Comparison of ENCODE assay signal across 8 mouse cellular contexts in genomic region chr10:25929401-25930150, GRCm38 (mm10).
DNase-seq lines count a peak whose midpoint lies in the region; ATAC-seq lines count a peak whose summit lies in the region.

No protein-coding gene starts in this region.

- no peaks in the 10 kb centered on the region for H3K9me3 ChIP-seq in embryonic facial prominence, embryonic 13.5 days
- H3K9me3 ChIP-seq in hindbrain, embryonic 13.5 days = no peaks in the 10 kb centered on the region
- H3K9me3 ChIP-seq in stomach, embryonic 14.5 days (ENCODE audit: control insufficient read depth, low read depth, low read length) = no peaks in the 10 kb centered on the region

- no peak for DNase-seq in cerebellum, adult 11-12 months
- DNase-seq in left cerebral cortex, postnatal 4 days = peak; percentile 35
- no peak for DNase-seq in urinary bladder, adult 2 months (ENCODE audit: low spot score)
- no peak for DNase-seq in lung, postnatal 25 days (ENCODE audit: low spot score)

- H3K4me1 ChIP-seq in embryonic facial prominence, embryonic 13.5 days = peaks cover 40% of the 10 kb centered on the region
- peaks cover 14% of the 10 kb centered on the region for H3K4me1 ChIP-seq in hindbrain, embryonic 13.5 days (replicated peaks)
- H3K4me1 ChIP-seq in stomach, embryonic 14.5 days (ENCODE audit: control insufficient read depth, insufficient read depth, low read length) = peaks cover 36% of the 10 kb centered on the region

- H3K27ac ChIP-seq in embryonic facial prominence, embryonic 13.5 days = peak overlapping the region; percentile 85
- 0 out of 2 replicates have a peak overlapping the region, but pooled peaks have one; percentile 13 for H3K27ac ChIP-seq in hindbrain, embryonic 13.5 days
- peak overlapping the region; percentile 90 for H3K27ac ChIP-seq in stomach, embryonic 14.5 days (ENCODE audit: low read length)

- WGBS in embryonic facial prominence, embryonic 13.5 days = 13% methylated on average over 12 of the region's 12 CpGs
- WGBS in hindbrain, embryonic 13.5 days = 24% methylated on average over 12 of the region's 12 CpGs
- 19% methylated on average over 12 of the region's 12 CpGs for WGBS in stomach, embryonic 14.5 days

- peak; percentile 49; the same call in 1 of the 2 replicates for ATAC-seq in cerebellum, adult (ENCODE audit: insufficient number of reproducible peaks, low FRiP score, low TSS enrichment)
- peak; percentile 50; the same call in 1 of the 2 replicates for ATAC-seq in embryonic facial prominence, embryonic 13.5 days (ENCODE audit: insufficient number of reproducible peaks, insufficient read depth, low FRiP score, low TSS enrichment, low read depth)
- ATAC-seq in hindbrain, embryonic 13.5 days (ENCODE audit: low FRiP score) = peak; percentile 72; the same call in 1 of the 2 replicates
- ATAC-seq in stomach, embryonic 14.5 days (ENCODE audit: insufficient number of reproducible peaks, insufficient read depth, low FRiP score, low read depth) = no peak

- H3K36me3 ChIP-seq in embryonic facial prominence, embryonic 13.5 days = no peaks in the 10 kb centered on the region
- no peaks in the 10 kb centered on the region for H3K36me3 ChIP-seq in hindbrain, embryonic 13.5 days
- H3K36me3 ChIP-seq in stomach, embryonic 14.5 days (ENCODE audit: control insufficient read depth, insufficient read depth, low read length) = no peaks in the 10 kb centered on the region

- peak overlapping the region; percentile 50 for H3K4me2 ChIP-seq in embryonic facial prominence, embryonic 13.5 days
- H3K4me2 ChIP-seq in hindbrain, embryonic 13.5 days = peak overlapping the region; percentile 37
- H3K4me2 ChIP-seq in stomach, embryonic 14.5 days (replicated peaks; ENCODE audit: low read depth, low read length) = 0 out of 2 replicates have a peak overlapping the region, but pooled peaks have one; percentile 12

- intact Hi-C loops in left cerebral cortex, postnatal 4 days (cut with DNase I) = no loop called here

- no peak overlapping the region; the same call in 1 of the 2 replicates for H3K4me3 ChIP-seq in embryonic facial prominence, embryonic 13.5 days
- no peak overlapping the region for H3K4me3 ChIP-seq in hindbrain, embryonic 13.5 days
- no peak overlapping the region for H3K4me3 ChIP-seq in stomach, embryonic 14.5 days (ENCODE audit: low read depth, low read length)

- no peak overlapping the region for H3K9ac ChIP-seq in embryonic facial prominence, embryonic 13.5 days
- H3K9ac ChIP-seq in hindbrain, embryonic 13.5 days = no peak overlapping the region
- H3K9ac ChIP-seq in stomach, embryonic 14.5 days (replicated peaks; ENCODE audit: low read depth, low read length) = no peak overlapping the region

- no peaks in the 10 kb centered on the region for H3K27me3 ChIP-seq in embryonic facial prominence, embryonic 13.5 days
- H3K27me3 ChIP-seq in hindbrain, embryonic 13.5 days = no peaks in the 10 kb centered on the region
- H3K27me3 ChIP-seq in stomach, embryonic 14.5 days (ENCODE audit: control insufficient read depth, insufficient read depth, low read length) = no peaks in the 10 kb centered on the region

Comparison
In these comparisons a context has a peak if more than half of its experiments do, and no peak if none do; other contexts are left out.
1. H3K27ac ChIP-seq: peak in every context shown above with its lines; median percentile 90 in stomach, embryonic 14.5 days; 85 in embryonic facial prominence, embryonic 13.5 days; 13 in hindbrain, embryonic 13.5 days.